Mouse (Mus musculus) lung, adult 2 months (tissue): ENCODE data around the gene Odf2l.

Experiments
- CTCF ChIP-seq: fragments of 200-500 bp; IDR thresholded peaks from 2 replicates; pipeline ENCODE4 v1.5.1; 2011; ENCODE audit warnings: mild to moderate bottlenecking, low read length, control low read depth; ENCODE audit not compliant: insufficient read depth
- POLR2A ChIP-seq: fragments of 200-500 bp; IDR thresholded peaks from 2 replicates; pipeline ENCODE4 v1.6.1; 2011; ENCODE audit warnings: low read depth, mild to moderate bottlenecking, control low read depth, low read length, borderline replicate concordance; ENCODE audit errors: extremely low read depth

GRCm38 (mm10) chr3:145126618-145127017, 8.2 kb downstream of the Odf2l start:
- TF ChIP-seq CTCF (no peak), POLR2A (no peak)
